Mouse (Mus musculus) liver, postnatal 0 days (tissue): Measurements from ENCODE around the gene Lrwd1. TPM values are rescaled to one million over a fixed set of nuclear protein-coding genes. Genes with fewer than 3 reads are reported as not detected.

ENCODE experiments used
- ATAC-seq: fragments of 200-750 bp; cut with Nextera tagmentation; 2 replicates; pipeline ENCODE4 v1.8.0; 2017; ENCODE audit warnings: mild to moderate bottlenecking, moderate library complexity
- DNase-seq: peaks from one replicate; pipeline ENCODE4 v3.0.0-alpha.2; 2016
- H3K27ac ChIP-seq: fragments of 300-500 bp; sonication (generic); 2 replicates; pipeline ENCODE4 v1.5.1; 2014; ENCODE audit warnings: antibody characterized with exemption, moderate library complexity, mild to moderate bottlenecking, low read depth
- H3K27me3 ChIP-seq: fragments of 300-500 bp; sonication (generic); 2 replicates; pipeline ENCODE4 v1.6.1; 2014; ENCODE audit warnings: low read length, control low read depth, mixed read lengths; ENCODE audit not compliant: insufficient read depth
- H3K36me3 ChIP-seq: fragments of 300-500 bp; sonication (generic); replicated peaks from 2 replicates; pipeline ENCODE4 v1.6.1; 2014; ENCODE audit warnings: mild to moderate bottlenecking, control low read depth, low read length, moderate library complexity, mixed read lengths; ENCODE audit not compliant: insufficient read depth
- H3K4me1 ChIP-seq: fragments of 300-500 bp; sonication (generic); 2 replicates; pipeline ENCODE4 v1.6.1; 2014; ENCODE audit warnings: antibody characterized with exemption, mild to moderate bottlenecking, control low read depth; ENCODE audit not compliant: insufficient read depth
- H3K4me2 ChIP-seq: fragments of 300-500 bp; sonication (generic); 2 replicates; pipeline ENCODE4 v1.6.1; 2014; ENCODE audit warnings: low read depth, mild to moderate bottlenecking, low read length, moderate library complexity, mixed read lengths
- H3K4me3 ChIP-seq: fragments of 300-500 bp; sonication (generic); 2 replicates; pipeline ENCODE4 v1.5.1; 2014; ENCODE audit warnings: low read depth, low read length
- H3K9ac ChIP-seq: fragments of 300-500 bp; sonication (generic); replicated peaks from 2 replicates; pipeline ENCODE4 v1.6.1; 2014; ENCODE audit warnings: mild to moderate bottlenecking, moderate library complexity
- H3K9me3 ChIP-seq: fragments of 300-500 bp; sonication (generic); 2 replicates; pipeline ENCODE4 v1.6.1; 2016; ENCODE audit warnings: mild to moderate bottlenecking, control low read depth, low read length, mixed read lengths
- CTCF ChIP-seq: sonication (generic); IDR thresholded peaks from 2 replicates; pipeline ENCODE4 v1.5.1; 2016; ENCODE audit warnings: antibody characterized with exemption, low read depth
- EP300 ChIP-seq: IDR thresholded peaks from 2 replicates; pipeline ENCODE4 v1.6.1; 2016; ENCODE audit warnings: antibody characterized with exemption, low read depth, mild to moderate bottlenecking
- WGBS: fragments of 180-500 bp; shearing (Covaris S2); extraction: QIAGEN DNeasy Blood & Tissue Kit; methylation state at CpG from one replicate; pipeline ENCODE4 v1.1.7; 2014; ENCODE audit not compliant: insufficient replicate concordance; 5-methylcytosine and 5-hydroxymethylcytosine counted together
- polyA plus RNA-seq: library from polyadenylated mRNA; unstranded; fragments of >200 nt; fragmentation: Nextera tagmentation; extraction: Ambion mirVana; gene quantifications from 2 replicates; pipeline ENCODE4 v1.2.1, GENCODE M21; 2015

The Lrwd1 gene
- polyA plus RNA-seq, 1 experiment from 2014 or later = 16.5 TPM

DNA sequence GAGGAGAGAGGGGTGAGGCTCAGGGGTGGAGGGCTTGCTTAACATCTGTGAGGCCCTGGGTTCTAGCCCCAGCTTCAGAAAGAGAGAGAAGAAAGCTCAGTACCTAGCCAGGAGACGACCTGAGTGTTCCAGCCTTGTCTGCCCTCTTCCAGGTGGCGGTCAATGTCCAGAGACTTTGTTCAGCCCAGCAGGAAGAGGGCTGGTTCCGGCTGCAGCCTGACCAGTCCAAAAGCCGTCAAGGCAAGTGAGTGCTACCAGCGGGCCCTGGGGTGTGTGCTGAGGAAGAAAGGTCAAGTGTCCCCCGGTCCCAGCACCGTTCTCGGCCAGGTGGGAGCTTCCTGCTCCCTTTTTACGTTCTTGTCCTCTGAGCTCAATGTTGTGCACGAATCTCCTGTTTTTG, 37.3 kb downstream of the Lrwd1 start:
- H3K36me3 ChIP-seq = no peaks in the 10 kb centered on the region
- DNase-seq (no peak), ATAC-seq (no peak)
- H3K4me1 ChIP-seq = peaks cover 8% of the 10 kb centered on the region
- H3K27ac ChIP-seq = no peak overlapping the region
- H3K27me3 ChIP-seq = no peaks in the 10 kb centered on the region
- WGBS = 73% methylated on average over 10 of the region's 10 CpGs
- no peak overlapping the region for H3K4me2 ChIP-seq
- TF ChIP-seq CTCF (no peak), EP300 (no peak)
- no peak overlapping the region for H3K4me3 ChIP-seq
- no peaks in the 10 kb centered on the region for H3K9me3 ChIP-seq
- H3K9ac ChIP-seq = no peak overlapping the region

DNA sequence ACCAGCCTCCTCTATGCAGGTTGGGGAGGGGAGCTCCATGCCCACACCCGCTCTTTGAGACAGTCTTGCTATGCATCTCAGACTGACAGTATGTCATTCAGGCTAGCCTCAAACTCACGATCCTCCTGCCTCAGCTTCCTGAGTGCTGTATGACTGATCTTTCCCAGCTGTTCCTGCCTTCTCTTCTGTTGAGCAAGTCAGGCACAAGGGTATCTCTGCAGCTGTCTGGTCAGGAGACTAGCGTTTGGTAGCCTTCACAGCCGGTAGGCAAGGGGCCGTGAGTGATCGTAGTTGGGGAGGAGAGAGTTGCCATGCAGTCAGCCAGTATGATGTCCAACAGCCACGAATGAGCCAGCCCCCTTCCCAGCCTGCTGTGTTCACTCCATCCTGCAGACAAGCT, 40.8 kb downstream of the Lrwd1 start:
- WGBS = 68% methylated on average over 7 of the region's 7 CpGs
- ATAC-seq (no peak), DNase-seq (no peak)
- TF ChIP-seq EP300 = no peak
- no peak for TF ChIP-seq CTCF
- Histone ChIP-seq H3K27ac (no peak overlapping the region), H3K27me3 (no peaks in the 10 kb centered on the region), H3K4me2 (no peak overlapping the region), H3K36me3 (no peaks in the 10 kb centered on the region), H3K4me3 (no peak overlapping the region), H3K4me1 (no peaks in the 10 kb centered on the region), H3K9me3 (no peaks in the 10 kb centered on the region), H3K9ac (no peak overlapping the region)

DNA sequence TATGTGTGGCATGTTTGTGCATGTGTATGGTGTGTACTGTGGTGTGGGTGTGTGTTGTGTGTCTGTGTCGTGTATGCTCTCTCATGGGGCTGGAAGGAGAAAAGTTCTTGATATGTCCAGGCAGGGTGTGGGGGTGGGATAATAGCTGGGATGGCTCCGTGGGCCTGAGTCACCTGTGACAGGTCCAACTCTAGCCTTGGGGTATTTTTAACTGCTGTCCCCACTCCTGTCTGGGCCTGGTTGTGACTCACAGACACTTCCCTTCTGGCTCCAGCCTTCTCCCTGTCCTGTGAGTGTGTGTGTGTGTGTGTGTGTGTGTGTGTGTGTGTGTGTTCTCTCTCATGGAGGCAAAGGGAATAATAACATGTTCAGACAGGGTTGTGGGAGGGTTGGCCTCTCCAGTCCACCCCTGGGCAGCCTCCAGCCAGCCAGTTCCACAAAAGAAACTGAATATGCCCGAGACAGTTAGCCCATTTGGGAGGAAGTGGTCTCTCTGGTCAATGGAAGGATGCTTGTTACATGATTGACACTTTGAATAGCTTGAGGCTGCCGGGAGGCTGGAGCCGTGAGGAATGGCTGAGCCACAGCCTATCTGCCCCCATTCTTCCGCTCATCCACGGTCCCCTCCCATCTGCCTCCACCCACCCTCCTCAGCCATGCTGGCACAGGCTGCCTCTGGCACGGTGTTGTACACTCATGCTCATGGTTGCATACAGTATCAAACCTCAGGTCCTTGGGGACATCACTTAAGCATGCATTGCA, 41.4 kb downstream of the Lrwd1 start:
- no peak for DNase-seq
- WGBS = 36% methylated on average over 8 of the region's 8 CpGs
- ATAC-seq = no peak

DNA sequence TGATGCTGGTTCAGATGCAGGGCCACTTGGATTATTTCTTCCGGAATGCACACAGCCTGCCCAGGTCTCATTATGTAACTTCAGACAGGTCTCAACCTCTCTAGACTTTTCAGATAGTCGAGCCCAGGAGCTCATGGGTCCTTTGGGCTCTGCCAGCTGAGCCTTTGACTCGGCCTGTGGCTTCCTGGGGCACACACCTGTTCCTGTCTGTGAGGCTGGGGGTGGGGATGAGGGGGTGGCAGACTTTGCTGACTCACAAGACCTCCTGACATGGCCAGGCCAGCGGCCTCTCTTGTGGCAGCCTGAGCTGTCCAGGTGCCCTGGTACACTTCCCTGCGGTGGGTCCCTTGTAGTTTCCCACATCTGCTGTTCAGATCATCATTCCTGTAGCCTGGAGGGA, 43.9 kb downstream of the Lrwd1 start:
- TF ChIP-seq EP300 (no peak), CTCF (no peak)
- Histone ChIP-seq H3K36me3 (no peaks in the 10 kb centered on the region), H3K9ac (no peak overlapping the region), H3K4me3 (no peak overlapping the region), H3K4me1 (no peaks in the 10 kb centered on the region), H3K4me2 (no peak overlapping the region), H3K27ac (no peak overlapping the region), H3K9me3 (no peaks in the 10 kb centered on the region), H3K27me3 (no peaks in the 10 kb centered on the region)
- DNase-seq (no peak), ATAC-seq (no peak)
- WGBS = 50% methylated on average over 5 of the region's 5 CpGs

More for the DNA sequence above, 41.4 kb downstream of the Lrwd1 start:
- TF ChIP-seq EP300 (no peak), CTCF (no peak)
- Histone ChIP-seq H3K9me3 (no peaks in the 10 kb centered on the region), H3K4me1 (no peaks in the 10 kb centered on the region), H3K27ac (no peak overlapping the region), H3K4me3 (no peak overlapping the region), H3K9ac (no peak overlapping the region), H3K27me3 (no peaks in the 10 kb centered on the region), H3K36me3 (no peaks in the 10 kb centered on the region), H3K4me2 (no peak overlapping the region)

DNA sequence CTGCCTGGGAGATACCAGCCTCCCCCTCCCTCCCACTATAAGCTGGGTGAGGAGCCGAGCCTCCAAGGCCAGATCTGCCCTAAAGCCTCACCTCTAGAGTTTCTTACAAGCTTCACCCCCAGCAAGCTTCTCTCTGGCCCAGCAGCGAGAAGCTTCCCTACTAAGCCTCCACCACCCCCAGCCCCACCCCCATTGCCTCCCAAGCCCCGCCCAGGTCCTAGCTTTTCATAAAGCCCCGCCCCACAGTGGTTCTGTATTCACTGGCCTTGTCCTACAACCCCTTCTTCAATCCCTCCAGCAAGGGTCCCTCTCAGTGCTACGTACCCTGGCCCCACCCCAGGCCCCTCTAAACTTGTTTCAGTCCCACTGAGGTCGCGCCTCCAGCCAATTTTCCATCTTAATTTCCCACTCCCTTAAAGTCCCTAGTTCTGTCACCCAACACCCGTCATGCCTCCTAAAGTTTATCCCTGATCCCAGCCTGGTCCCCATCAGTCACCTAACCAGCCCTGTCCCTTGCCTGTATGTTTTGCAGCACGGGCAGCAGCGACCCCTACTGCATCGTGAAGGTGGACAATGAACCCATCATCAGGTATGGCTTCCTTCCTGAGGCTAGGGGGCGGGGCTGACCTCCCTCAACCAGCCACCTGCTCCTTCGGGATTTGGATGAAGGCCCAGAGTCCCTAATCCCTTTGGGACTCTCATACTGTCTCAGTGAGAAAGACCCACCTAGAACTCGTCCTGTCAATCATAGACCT, 46.9 kb downstream of the Lrwd1 start:
- no peaks in the 10 kb centered on the region for H3K36me3 ChIP-seq
- WGBS = 29% methylated on average over 14 of the region's 14 CpGs
- no peaks in the 10 kb centered on the region for H3K9me3 ChIP-seq
- H3K4me2 ChIP-seq = no peak overlapping the region
- no peak overlapping the region for H3K9ac ChIP-seq
- H3K27ac ChIP-seq = no peak overlapping the region
- no peak for ATAC-seq
- DNase-seq = no peak
- no peak overlapping the region for H3K4me3 ChIP-seq
- peaks cover 4% of the 10 kb centered on the region for H3K4me1 ChIP-seq
- peaks cover 11% of the 10 kb centered on the region for H3K27me3 ChIP-seq
- peak; percentile 44 for TF ChIP-seq CTCF
- TF ChIP-seq EP300 = no peak

DNA sequence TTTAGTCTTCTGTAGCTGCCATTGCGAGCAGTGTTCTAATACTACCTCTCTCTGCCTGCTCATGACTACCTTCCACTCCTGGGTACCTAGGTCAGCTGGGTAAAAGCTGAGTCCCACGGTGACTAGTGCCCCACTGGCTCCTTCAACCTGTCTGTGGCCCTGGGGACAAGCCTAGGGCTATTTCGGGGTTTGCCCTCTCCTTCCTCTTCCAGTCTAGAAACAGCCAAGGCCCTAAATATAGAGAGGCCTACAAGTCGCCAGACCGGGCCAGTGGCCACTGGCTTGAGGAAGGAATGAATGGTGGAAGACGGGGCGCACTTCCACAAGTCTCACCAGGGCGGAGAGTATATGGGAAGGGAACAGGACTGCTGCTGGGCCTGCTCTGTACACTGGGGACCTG, 49.6 kb downstream of the Lrwd1 start:
- H3K4me2 ChIP-seq = no peak overlapping the region; the same call in 1 of the 2 replicates
- no peak for ATAC-seq
- no peak for TF ChIP-seq CTCF
- no peak for TF ChIP-seq EP300
- H3K4me3 ChIP-seq = no peak overlapping the region
- no peaks in the 10 kb centered on the region for H3K9me3 ChIP-seq
- no peak overlapping the region for H3K9ac ChIP-seq
- no peaks in the 10 kb centered on the region for H3K36me3 ChIP-seq
- no peak overlapping the region for H3K27ac ChIP-seq
- H3K4me1 ChIP-seq = peaks cover 9% of the 10 kb centered on the region
- DNase-seq = no peak
- 79% methylated on average over 8 of the region's 8 CpGs for WGBS
- peaks cover 13% of the 10 kb centered on the region for H3K27me3 ChIP-seq
